Mouse (Mus musculus): Measurements from ENCODE around the gene Hoxd4.
A peak's percentile ranks its signal among the peaks of the same experiment; 100 is the strongest.

Gene Hoxd4

DNA sequence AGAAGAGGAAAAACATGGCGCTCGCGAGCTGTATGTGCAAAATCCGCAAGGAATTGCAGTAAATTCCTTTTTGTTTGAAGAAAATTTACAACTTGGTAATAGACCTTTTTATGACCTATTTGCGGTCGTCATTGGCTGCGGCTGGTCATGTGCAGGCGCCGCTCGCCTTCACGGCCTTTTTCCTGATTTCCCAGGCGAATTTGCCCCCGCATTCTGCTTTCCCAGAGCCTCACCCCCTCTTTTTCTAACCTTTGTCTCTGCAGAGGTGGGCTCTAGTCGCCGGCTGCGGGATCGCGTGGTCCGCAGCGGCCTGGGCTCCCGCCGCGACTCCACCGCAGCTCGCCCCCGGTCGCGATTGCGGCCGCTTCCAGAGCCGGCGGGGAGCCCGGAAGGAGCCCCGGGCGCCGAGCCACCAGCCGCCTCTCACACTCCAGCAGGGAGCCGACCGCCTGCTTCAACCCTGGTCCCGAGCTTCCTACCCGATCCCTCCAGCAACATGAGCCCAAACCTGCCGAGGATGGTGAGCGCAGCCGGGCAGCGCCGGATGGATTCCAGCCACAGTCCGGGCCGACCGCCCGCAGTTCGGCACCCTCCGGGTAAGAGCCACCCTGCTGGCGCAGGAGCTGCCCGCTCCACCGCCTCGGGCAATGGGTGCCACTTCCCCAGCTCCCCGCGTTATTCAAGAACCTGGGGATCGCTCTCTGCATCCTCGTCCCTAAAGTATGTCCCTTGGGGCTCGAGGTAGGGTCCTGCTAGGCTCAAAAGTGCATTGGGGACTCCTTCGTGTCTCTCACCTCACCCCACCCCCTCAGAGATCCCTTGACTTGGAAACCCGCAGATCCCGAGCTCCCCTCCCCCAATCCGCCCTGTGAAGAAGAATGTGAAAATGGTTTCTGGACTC, at the start of gene Hoxd4, which contains the start of gene Hoxd3:
Hoxd4 (plus strand) TSS at position 209 of the 901 bp plus-strand sequence.
Hoxd3 (plus strand) TSS at position 207 of the 901 bp plus-strand sequence.
- peak; percentile 75 for DNase-seq (ENCODE audit: low spot score)

DNA sequence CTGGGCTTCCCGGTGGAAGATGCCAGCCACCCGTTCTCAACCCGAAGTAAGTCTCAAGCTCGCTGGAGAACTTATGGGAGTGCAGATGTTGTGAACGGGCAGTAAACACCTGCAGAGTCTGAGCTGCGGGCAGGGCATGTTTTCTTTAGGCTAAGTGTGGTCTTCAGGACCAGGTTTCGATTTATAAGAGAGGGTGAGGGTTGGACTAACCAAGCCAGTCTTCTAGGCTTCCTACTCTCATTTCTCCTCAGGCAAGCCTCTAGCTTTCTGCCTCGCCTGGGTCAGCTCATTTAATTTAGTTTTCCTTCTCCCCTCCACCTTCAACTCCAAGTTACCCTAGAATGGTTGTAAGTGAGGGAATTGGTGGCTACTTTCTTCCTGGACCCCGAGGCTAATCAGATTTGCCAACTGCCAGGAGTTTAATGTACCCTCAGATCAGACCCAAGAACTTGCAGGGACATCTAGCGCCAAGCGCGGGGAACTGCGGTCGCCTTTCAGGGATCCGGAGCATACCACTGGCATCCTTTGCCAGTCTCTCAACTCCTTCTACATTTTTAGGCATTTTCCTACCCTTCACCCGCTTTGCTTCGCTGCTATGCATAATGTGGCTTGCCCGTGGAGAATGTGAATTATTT, 48.3 kb upstream of the Hoxd4 start:
- peak; percentile 75 for DNase-seq (ENCODE audit: low spot score)

- no peak for DNase-seq (ENCODE audit: low spot score)
These were observed 45.3 kb upstream of the Hoxd4 start for GRCm38 (mm10) chr2:74666411-74666810.

GRCm38 (mm10) chr2:74667191-74667841, 44.4 kb upstream of the Hoxd4 start:
- DNase-seq (ENCODE audit: low spot score): no peak

DNA sequence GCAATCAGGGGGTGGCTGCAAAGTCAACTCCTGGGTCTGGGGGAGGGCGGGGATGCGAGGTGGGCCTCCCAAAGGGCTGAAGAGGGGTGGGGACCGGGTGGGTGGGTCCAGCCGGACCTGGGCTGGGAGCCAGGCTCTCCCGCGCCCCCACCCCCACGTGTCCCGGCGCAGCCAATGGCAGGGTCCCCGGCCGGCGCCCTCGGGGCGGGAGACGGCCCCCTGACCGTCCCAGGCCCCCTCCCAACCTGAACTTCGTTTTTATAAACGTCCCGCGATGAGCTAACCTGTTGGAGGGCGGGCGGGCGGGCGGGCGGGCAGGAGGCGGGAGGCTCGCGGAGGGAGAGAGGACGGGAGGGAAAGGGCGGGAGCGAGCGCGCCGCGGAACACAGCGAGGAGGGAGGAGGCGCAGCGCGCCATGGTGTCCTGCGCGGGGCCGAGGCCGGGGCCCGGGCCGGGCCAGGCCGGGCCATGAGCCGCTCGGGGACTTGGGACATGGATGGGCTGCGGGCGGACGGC, 43.8 kb upstream of the Hoxd4 start, which contains the start of gene Hoxd13:
Hoxd13 (plus strand) TSS at position 469 of the 516 bp plus-strand sequence.
- peak; percentile 57 for DNase-seq (ENCODE audit: low spot score)

GRCm38 (mm10) chr2:74668370-74669229, 43.1 kb upstream of the Hoxd4 start:
- DNase-seq (ENCODE audit: low spot score): peak; percentile 57

DNA sequence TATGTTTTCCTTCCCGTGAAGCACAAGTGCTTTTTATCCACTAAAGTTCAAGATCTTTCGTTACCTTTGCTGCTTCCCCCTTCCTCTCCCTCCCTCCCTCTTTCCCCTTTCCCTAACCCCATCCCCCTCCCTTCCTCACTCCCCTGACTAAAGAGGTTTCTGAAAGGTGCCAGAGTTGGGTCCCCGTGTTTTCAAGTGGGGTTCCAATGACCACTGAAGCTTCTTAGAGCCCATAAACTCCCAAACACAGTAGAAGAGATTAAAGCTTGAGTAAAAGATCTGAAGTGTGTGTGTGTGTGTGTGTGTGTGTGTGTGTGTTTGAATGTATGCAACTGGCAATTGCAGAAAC, 42.5 kb upstream of the Hoxd4 start:
- DNase-seq (ENCODE audit: low spot score): no peak

GRCm38 (mm10) chr2:74669650-74670235, 42.0 kb upstream of the Hoxd4 start:
- DNase-seq (ENCODE audit: low spot score): no peak

GRCm38 (mm10) chr2:74670632-74671188, 41.0 kb upstream of the Hoxd4 start:
- DNase-seq (ENCODE audit: low spot score): no peak

DNA sequence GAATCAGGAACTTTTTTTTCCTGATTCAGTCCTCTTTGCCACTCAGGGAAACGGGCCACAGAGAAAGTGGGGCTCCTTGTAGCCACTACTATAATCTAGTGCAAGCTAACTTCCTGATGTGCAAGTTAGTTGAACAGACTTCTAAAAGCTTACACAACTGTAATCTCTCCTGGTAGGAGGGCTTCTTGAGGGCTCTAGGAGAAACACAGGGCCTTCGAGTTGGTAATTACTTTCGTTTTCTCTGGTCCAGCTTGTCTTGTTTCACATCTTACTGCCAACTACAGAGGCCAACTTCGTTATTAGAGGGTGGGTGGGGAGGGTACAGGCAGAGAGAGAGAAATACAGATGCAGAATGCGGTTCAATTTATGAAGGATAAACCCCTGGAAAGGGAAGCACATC, 39.9 kb upstream of the Hoxd4 start:
- DNase-seq (ENCODE audit: low spot score): no peak

DNA sequence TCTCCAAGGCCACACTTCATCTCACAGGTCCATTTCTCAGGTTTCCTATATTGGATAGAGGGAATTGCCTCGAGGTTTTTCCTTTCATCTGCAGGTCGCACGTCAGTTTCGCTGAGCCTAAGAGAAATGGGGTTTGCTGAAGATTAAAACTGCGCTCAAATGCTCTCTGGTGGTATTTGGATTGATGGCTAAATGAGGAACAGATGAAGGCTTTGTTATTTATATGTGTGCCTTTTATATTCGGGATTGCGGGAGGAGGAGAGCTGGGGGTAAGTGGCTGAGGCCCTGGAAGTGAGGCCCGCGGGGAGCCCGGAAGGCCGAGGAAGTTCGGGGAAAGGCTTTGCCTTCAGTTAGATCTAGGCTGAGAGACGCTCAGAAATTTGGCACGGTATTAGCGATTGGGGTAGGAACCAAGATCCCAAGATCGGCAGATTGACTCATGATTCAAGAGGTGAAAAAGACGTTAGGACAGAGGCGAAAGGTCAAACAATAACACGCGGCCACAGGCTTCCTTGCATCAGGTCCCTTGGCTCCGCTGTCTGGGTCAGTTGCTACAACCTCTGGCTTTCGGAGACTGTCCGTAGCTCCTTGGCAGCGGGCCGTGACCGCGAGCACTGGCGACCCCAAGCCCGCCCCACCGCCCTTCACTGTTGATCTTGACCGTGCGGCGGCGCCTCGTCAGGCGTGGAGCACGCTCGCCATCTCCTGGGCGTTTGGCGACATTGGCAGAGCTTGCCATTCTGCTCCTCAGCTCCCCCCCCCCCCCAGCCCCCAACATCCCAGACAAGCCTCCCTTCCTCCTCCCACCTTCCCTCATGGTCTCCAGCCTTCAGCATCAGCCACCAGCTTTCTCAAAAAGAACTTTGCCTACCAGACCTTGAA, 39.0 kb upstream of the Hoxd4 start:
- peak; percentile 89 for DNase-seq (ENCODE audit: low spot score)

GRCm38 (mm10) chr2:74673835-74674425, 37.8 kb upstream of the Hoxd4 start:
- no peak for DNase-seq (ENCODE audit: low spot score)

GRCm38 (mm10) chr2:74674881-74675665, 36.7 kb upstream of the Hoxd4 start, which contains the start of gene Hoxd12:
Hoxd12 (plus strand) TSS chr2:74675013.
- DNase-seq (ENCODE audit: low spot score): no peak

- DNase-seq (ENCODE audit: low spot score): no peak
These were observed 36.0 kb upstream of the Hoxd4 start for GRCm38 (mm10) chr2:74675666-74676282.

DNA sequence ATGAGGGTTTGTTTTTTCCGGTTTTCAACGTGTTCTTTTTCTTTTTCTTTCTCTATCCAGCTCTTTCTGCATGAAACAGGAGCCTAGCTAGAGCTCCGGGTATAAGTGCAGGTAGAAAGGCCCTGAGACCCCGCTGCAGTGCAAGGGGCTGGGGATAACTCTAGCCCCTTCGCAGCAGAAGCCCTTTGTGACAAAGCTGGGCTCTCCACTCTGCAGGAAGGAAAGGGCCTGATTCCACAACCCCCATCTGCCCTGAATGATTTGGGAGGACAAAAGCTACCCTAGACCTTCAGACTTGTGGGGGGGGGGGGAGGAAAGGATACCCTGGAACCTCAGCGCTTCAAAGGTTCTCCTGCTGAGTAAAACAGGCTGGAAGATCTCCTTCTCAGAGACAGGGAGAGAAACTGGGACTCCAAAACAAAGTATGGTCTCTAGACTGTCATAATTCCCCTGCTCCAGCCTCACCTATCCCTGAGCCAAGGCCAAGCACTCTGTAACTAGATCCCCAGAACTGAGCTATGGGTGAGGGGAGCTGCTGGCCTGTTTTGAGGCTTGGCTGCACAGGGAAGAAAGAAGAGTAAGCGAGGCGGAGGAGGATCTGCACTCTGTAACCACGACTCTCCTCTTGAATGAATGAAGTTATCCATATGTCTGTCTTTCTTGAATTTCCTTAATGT, 35.2 kb upstream of the Hoxd4 start:
- DNase-seq (ENCODE audit: low spot score): no peak

DNA sequence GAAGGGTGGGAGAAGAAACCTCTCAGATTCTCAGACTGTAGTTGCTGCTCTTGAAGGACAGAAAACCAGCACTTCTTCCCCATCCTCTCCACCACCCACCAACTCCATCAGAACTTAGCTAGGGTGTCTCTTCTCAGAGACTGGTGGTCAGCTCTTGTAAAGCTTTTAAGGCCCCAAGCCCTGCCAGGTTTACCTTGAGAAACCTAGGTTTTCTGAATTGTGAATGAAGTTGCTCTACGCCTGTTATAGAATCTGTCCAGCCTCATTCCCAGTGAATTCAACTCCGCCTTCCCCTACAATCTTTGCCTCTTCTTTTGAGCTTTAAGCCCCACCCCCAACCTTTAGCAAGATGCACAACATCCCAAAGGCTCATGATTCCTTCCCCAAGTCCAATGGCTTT, 34.6 kb upstream of the Hoxd4 start:
- no peak for DNase-seq (ENCODE audit: low spot score)

DNA sequence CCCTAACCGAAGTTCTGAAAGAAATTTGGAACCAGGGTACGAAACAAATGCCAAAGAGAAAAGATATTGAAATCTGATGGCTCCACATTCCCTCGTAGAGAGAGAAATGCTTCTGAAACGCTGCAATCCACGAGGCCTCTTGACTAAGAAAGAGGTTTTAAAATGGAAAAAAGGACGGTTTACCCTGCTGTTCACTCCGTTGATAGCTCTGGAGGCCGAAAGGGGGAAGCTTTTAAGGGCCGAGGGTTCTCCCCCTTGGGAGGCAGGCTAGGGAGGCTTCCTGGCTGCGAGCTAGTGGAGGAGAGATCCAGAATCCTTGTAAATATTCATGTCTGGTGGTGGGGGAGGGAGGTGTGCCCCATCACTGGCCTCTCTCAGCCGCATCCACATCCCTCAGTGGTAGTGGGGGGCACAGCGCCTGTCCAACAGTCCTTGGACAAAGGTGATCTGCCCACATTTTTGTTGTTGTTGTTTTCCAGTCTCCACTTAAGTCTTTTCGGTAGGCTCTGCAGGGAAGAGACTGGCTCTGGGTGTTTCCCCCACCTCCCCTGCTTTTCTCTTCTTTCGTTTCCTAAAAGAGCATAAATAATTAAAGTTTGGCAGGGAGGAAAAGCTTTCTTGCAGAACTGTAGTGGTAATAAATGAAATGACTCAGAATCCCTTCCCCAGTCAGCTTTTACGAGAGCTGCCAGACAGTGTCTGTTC, 32.7 kb upstream of the Hoxd4 start, which contains the start of gene Hoxd11:
Hoxd11 (plus strand) TSS at position 667 of the 705 bp plus-strand sequence.
- no peak for DNase-seq (ENCODE audit: low spot score)
